Mouse (Mus musculus): ENCODE measurements around the gene Evx2.

The Evx2 gene

GRCm38 (mm10) chr2:74695813-74696430 is 36.6 kb upstream of the Evx2 start:
- no peak for DNase-seq (ENCODE audit: low spot score)

DNA sequence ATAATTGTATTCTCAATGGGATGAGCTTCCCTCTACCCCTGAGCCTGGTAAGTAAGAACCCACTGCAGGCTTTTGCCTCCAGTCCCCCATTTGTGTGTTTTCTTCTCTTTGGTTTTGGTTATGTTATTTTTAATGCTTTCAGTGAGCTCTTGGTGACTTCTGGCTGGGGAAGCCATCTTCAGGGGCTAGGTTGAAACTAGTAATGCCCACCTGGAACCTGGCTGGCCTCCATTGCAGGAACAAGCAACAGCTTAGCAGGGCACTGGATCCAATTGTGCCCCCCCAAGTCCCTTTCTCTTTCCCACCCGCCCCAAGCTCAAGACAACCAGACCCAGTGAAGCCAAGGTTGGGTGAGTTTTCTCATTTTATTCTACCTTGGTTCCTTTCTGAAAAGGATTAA is 36.0 kb upstream of the Evx2 start:
- DNase-seq (ENCODE audit: low spot score), result no peak

- DNase-seq (ENCODE audit: low spot score), result peak; percentile 75
These were observed 34.7 kb upstream of the Evx2 start for GRCm38 (mm10) chr2:74694066-74694465.

GRCm38 (mm10) chr2:74693432-74693827 is 34.1 kb upstream of the Evx2 start:
- no peak for DNase-seq (ENCODE audit: low spot score)

DNA sequence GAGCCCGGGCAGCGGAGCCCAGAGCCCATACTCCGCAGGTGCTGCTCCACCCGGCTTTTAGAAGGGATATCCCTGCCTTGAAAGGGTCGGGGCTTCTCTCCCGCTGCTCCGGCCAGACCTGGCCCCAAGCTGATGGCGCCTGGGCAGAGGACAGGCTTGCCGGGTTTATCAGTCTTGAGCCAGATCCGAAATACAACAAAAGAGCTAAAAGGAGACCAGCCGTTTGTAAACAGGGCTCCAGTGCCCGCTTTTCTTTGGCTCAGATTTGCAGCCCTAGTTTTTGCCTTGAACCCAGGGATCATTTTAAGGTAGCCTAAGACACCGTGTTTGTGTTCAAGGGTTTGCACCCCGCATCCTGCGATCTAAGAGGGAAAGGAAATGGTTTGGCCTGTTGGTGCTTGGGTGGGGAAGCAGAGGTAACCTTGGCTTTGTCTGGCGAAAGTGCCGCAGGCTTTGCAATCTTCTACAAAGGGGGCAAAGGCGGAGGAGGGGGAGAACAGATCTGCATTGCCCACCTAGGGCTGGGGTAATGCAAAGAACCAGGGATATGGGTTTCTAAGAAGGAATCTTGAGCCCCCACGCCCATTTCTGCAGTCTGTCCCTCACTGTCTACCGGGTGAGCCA is 33.6 kb upstream of the Evx2 start:
- no peak for DNase-seq (ENCODE audit: low spot score)

GRCm38 (mm10) chr2:74691995-74692807 is 32.8 kb upstream of the Evx2 start:
- no peak for DNase-seq (ENCODE audit: low spot score)

DNA sequence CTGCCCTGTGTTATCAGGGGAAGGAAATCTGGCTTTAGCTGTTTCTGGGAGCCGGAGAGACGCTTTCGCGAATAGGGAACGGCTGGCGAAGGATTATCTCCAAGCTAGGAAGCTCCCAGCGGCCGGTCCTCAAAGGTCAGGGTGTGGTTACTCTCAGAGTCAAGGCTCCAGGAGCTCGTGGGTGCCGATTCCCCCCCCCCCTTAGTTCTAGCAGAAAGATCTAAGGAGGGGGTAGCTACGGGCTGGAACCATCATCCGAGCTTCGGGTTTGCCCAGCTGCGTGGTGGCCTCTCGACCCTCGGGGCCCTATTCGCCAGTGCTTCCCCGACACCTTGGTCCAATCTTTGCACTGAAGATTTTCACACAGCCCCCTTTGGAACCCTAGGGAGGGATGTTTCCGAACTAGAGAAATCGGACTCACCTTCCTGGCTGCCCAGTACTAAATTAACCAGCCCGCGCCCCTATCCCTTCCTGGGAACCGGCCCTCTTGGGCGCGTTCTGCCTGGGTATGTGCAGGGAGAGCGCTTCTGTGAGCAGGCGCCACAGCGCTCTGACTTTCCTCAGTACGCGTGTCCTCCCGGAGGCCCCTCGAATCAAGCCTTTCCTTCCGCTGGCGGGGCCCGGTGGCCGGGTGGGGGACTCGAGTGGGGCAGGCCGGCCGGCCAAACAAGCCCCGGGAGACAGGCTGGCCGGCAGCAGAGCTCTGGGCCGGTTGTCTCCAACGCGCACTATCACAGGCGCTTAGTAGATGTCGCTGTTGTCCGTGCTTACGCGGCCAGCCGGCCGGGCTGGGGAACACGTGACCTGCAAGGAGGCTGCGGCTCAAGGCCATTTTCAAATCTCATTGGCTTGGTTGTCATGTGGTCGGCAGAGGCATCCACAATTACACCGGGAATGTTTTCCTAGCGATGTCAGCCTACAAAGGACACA is 31.9 kb upstream of the Evx2 start, which contains the start of gene Hoxd10:
Hoxd10 (plus strand) TSS at position 903 of the 930 bp plus-strand sequence.
- peak; percentile 81 for DNase-seq (ENCODE audit: low spot score)

DNA sequence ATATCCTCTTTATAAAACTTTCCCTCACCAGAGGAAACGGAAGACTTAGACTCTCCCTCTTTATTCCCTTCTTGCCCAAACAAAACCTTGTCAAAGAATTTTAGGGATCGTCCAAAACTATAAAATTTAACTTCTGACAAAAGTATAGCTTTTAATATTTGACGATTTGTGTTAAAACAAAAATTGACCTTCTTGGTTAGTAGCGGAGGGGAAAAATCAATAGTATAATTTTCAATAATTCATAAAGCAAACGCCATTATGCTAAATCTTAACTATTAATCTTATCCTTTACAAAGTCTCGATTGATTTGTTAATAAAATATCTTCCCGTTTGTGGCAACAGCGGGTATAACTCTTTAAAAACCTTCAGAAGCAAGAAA is 31.0 kb upstream of the Evx2 start:
- DNase-seq (ENCODE audit: low spot score), result no peak

GRCm38 (mm10) chr2:74689574-74690337 is 30.4 kb upstream of the Evx2 start:
- no peak for DNase-seq (ENCODE audit: low spot score)

- no peak for DNase-seq (ENCODE audit: low spot score)
These were observed 29.6 kb upstream of the Evx2 start for GRCm38 (mm10) chr2:74688795-74689573.

GRCm38 (mm10) chr2:74687698-74688555 is 28.6 kb upstream of the Evx2 start:
- DNase-seq (ENCODE audit: low spot score), result no peak

DNA sequence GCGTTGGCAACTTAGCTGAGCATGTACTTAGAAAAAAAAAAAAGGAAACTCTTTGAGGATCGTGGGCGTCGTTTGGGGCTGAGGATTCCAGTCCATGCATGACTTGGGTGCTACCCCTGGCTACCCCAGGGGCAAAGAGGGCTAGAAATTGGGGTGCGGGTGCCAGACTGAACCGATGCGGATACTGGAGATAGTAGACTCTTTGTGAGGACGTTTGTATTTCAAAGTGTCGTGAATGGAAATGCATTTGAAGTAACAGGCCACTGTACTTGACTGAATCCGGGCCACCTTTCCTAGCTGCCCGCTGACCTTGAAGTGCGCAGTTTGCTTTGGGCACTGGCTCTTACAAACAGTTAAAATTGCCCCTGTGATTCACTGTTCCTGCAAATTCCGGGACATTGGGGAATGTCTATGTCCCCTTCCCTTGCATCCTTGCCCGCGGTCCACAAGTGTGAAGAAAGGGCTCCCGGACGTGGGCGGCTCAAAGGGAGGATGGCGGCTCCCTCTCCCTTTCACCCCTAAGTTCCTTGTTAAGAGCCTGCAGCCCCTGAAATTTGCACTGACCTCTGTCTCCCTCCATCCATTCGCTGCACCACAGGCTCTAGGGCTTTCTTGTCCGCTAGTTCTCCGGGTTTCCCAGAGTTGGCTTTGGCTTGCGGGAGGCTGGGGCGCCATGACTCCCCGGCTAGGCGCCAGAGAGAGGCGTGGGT is 27.8 kb upstream of the Evx2 start:
- no peak for DNase-seq (ENCODE audit: low spot score)

DNA sequence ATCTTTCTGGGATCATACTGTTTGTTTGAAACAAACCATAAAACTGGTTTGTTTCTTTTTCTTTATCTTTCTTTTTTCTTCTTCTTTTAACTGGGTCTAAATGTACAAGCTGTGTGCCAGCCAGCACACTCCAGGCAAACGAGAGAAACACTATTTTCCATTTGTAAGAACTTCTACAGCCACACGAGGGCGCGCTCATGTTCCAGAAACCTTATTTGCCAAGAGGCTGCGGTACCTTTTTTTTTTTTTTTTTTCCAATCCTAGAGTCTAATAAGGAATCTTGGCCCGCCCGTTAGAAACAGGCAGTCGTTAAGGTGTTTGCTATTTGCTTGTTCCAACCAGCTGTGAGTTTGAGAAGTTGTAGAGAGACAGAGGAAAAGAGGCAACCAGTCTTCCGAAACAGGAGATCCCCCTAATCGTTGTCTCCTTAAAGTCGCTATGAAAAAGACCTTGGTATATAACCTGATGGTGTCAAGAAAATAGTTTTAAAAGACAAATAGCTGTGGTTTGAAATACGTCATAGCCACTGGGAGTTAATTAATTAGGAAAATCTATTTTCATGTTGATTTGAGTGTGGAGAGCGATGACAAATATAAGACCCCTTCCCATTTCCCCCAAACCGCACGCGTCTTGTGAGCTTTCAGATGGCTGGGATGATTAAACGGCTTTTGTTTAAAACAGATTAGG is 27.1 kb upstream of the Evx2 start:
- peak; percentile 83 for DNase-seq (ENCODE audit: low spot score)

DNA sequence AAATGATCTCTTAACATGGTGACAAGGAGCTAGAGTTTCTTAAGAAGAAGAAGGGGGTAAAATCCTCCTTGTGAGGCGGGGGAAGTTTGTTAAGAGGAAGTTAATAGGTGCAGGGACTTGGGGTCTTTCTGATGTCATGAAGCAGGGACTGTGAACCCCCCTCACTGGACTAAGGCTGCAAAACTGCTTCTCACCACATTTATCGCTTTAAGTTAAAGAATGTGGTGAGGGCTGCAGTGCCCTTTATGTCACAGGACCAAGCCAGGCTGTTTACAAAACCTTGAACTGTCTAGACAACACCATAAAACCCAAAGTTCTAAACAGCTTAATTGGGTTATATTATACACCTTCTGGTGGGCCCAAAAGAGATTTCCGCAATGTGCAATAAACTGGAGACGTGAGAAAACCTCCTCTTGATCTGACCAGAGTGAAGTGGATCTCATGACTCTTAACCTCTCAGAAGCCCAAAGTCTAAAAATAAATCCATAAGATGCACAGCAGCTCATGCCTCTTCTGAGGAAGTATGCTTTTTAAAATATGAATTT is 25.8 kb upstream of the Evx2 start:
- no peak for DNase-seq (ENCODE audit: low spot score)

- no peak for DNase-seq (ENCODE audit: low spot score)
These were observed 24.7 kb upstream of the Evx2 start for GRCm38 (mm10) chr2:74684106-74684505.

DNA sequence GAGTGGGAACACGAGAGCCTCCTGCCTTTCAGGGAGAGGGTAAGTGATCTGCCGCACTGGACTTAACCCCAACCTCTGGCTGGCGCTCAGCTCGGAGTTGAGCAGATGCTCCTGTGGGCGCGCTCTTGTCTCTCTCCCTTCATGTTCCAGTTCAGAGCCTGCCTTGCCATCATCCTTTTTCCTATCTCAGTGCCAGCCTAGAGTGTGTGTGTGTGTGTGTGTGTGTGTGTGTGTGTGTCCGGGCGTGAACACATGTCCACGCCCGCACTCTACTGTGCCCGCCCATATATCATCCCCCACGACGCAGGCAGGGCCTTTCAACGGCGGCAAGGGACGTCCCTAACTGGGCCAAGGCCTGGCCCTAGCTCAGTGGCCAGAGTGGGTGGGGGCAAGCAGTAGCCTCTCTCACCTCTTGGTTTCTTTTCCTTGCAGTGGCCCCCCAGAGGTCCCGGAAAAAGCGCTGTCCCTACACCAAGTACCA is 24.2 kb upstream of the Evx2 start:
- no peak for DNase-seq (ENCODE audit: low spot score)

- no peak for DNase-seq (ENCODE audit: low spot score)
These were observed 23.4 kb upstream of the Evx2 start for GRCm38 (mm10) chr2:74682796-74683195.

Measured in testis, postnatal 10 days (tissue).